20 mouse cellular contexts compared by ENCODE assay signal in the genomic region with DNA sequence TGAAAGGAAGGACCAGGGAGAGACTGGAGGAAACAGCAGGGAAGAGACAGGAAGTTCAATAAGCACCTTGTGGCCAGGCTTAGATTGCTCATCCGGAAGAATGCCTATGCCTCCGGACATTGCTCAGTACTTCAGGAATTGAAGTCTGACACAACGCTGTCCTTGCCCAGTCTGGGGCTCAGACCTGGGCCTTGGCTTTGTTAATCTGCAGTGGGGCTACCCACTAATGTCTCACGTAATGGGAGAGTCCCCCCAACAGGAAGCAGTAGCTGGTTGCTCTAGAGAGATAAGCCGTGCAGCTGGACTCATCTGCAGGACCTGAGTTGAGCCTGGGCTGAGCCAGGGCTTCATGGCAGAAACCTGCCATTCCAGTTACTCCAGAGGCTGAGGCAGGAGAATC. TPM values are rescaled to one million over a fixed set of nuclear protein-coding genes. Genes with fewer than 3 reads are reported as not detected.
A peak's percentile ranks its signal among the peaks of the same experiment; 100 is the strongest.
DNase-seq lines count a peak whose midpoint lies in the region; ATAC-seq and TF ChIP-seq lines count a peak whose summit lies in the region.
"Had no signal": no experiment of that assay in that cellular context is flagged by ENCODE, and none has a peak within 500 bp of the region (broad histone marks: within the 10 kb centered on the region; RNA-seq: fewer than 3 reads in every experiment).

No protein-coding gene starts in this region.

- TF ChIP-seq EP300 in heart, adult 2 months (IDR thresholded peaks at IDR 0.05; ENCODE audit: insufficient read depth, low read depth, low read length), result no peak

- no peak overlapping the region for H3K9ac ChIP-seq in heart, adult 2 months (ENCODE audit: low read depth, low read length)
- H3K9ac ChIP-seq in lung, embryonic 14.5 days, result no peak overlapping the region
- H3K9ac ChIP-seq in liver, embryonic 11.5 days (ENCODE audit: low read depth, low read length), result no peak overlapping the region
- H3K9ac ChIP-seq: embryonic facial prominence, embryonic 13.5 days; forebrain, embryonic 12.5 days; neural tube, embryonic 12.5 days had no signal

- no peaks in the 10 kb centered on the region for H3K4me1 ChIP-seq in heart, adult 2 months (ENCODE audit: control insufficient read depth, insufficient read depth, low read length)
- no peaks in the 10 kb centered on the region for H3K4me1 ChIP-seq in lung, embryonic 14.5 days (ENCODE audit: insufficient read depth)
- peaks cover 15% of the 10 kb centered on the region for H3K4me1 ChIP-seq in liver, embryonic 11.5 days (replicated peaks; ENCODE audit: control insufficient read depth, insufficient read depth, low read length)
- H3K4me1 ChIP-seq in forebrain, embryonic 10.5 days, result 0 out of 2 replicates have a peak, but pooled peaks cover 12% of the 10 kb centered on the region
- H3K4me1 ChIP-seq: embryonic facial prominence, embryonic 13.5 days; forebrain, embryonic 12.5 days; neural tube, embryonic 12.5 days had no signal

- no peak for TF ChIP-seq CTCF in heart, adult 2 months (IDR thresholded peaks at IDR 0.05)
- 0 out of 2 replicates have a peak, but pooled peaks have one; percentile 19 for TF ChIP-seq CTCF in lung, embryonic 14.5 days (IDR thresholded peaks at IDR 0.05; ENCODE audit: low read depth)

- H3K27me3 ChIP-seq in heart, adult 2 months (ENCODE audit: control insufficient read depth, insufficient read depth, low read length), result no peaks in the 10 kb centered on the region
- H3K27me3 ChIP-seq in lung, embryonic 14.5 days (ENCODE audit: insufficient read depth, low read length), result no peaks in the 10 kb centered on the region
- H3K27me3 ChIP-seq in liver, embryonic 11.5 days (replicated peaks; ENCODE audit: control insufficient read depth, insufficient read depth, low read length), result no peaks in the 10 kb centered on the region
- no peaks in the 10 kb centered on the region for H3K27me3 ChIP-seq in forebrain, embryonic 10.5 days (ENCODE audit: poor library complexity, severe bottlenecking)
- H3K27me3 ChIP-seq: embryonic facial prominence, embryonic 13.5 days; neural tube, embryonic 12.5 days had no signal

- no peaks in the 10 kb centered on the region for H3K36me3 ChIP-seq in heart, adult 2 months (ENCODE audit: control insufficient read depth, insufficient read depth, low read length)
- H3K36me3 ChIP-seq in lung, embryonic 14.5 days (ENCODE audit: insufficient read depth), result no peaks in the 10 kb centered on the region
- no peaks in the 10 kb centered on the region for H3K36me3 ChIP-seq in liver, embryonic 11.5 days (ENCODE audit: control insufficient read depth, insufficient read depth, low read length)
- no peaks in the 10 kb centered on the region for H3K36me3 ChIP-seq in forebrain, embryonic 10.5 days (replicated peaks)
- H3K36me3 ChIP-seq: embryonic facial prominence, embryonic 13.5 days; forebrain, embryonic 12.5 days; neural tube, embryonic 12.5 days had no signal

- no peaks in the 10 kb centered on the region for H3K9me3 ChIP-seq in lung, embryonic 14.5 days (ENCODE audit: low read depth, low read length)
- H3K9me3 ChIP-seq in liver, embryonic 11.5 days (ENCODE audit: control insufficient read depth, low read length), result peaks cover 3% of the 10 kb centered on the region; the same call in 1 of the 2 replicates
- H3K9me3 ChIP-seq in forebrain, embryonic 10.5 days, result peaks cover 11% of the 10 kb centered on the region

- peak; percentile 66; the same call in 1 of the 2 replicates for ATAC-seq in lung, embryonic 14.5 days (ENCODE audit: insufficient read depth)
- peak; percentile 75 for ATAC-seq in liver, embryonic 11.5 days (replicated peaks; ENCODE audit: low FRiP score)
- ATAC-seq in megakaryocyte-erythroid progenitor cell, adult 5-6 weeks (replicated peaks; ENCODE audit: low FRiP score, low TSS enrichment, poor library complexity, severe bottlenecking), result peak; percentile 85
- ATAC-seq: midbrain, embryonic 16.5 days had no signal

- no peak for TF ChIP-seq POLR2A in heart, adult 2 months (IDR thresholded peaks at IDR 0.05; ENCODE audit: insufficient read depth, low read depth, low read length)

- intact Hi-C loops in heart, adult 2 months (cut with DNase I), result no loop called here

- 35% methylated on average over 5 of the region's 5 CpGs for WGBS in heart, adult 2 months
- 55% methylated on average over 5 of the region's 5 CpGs for WGBS in lung, embryonic 14.5 days
- WGBS in liver, embryonic 11.5 days, result 27% methylated on average over 5 of the region's 5 CpGs
- 82% methylated on average over 5 of the region's 5 CpGs for WGBS in forebrain, embryonic 10.5 days

- H3K27ac ChIP-seq in heart, adult 2 months, result no peak overlapping the region
- H3K27ac ChIP-seq in lung, embryonic 14.5 days (ENCODE audit: low read depth), result no peak overlapping the region
- no peak overlapping the region for H3K27ac ChIP-seq in liver, embryonic 11.5 days (ENCODE audit: low read depth, low read length)
- no peak overlapping the region for H3K27ac ChIP-seq in forebrain, embryonic 10.5 days
- H3K27ac ChIP-seq: embryonic facial prominence, embryonic 13.5 days; forebrain, embryonic 12.5 days; neural tube, embryonic 12.5 days had no signal

- H3K4me2 ChIP-seq in lung, embryonic 14.5 days, result no peak overlapping the region
- H3K4me2 ChIP-seq in liver, embryonic 11.5 days, result peak overlapping the region; percentile 42; the same call in 1 of the 2 replicates
- H3K4me2 ChIP-seq: embryonic facial prominence, embryonic 13.5 days; forebrain, embryonic 12.5 days; neural tube, embryonic 12.5 days had no signal

- peak; percentile 77 for DNase-seq in heart, adult 11 months
- DNase-seq in heart, adult 2 months, result no peak
- peak; percentile 46 for DNase-seq in lung, embryonic 14.5 days
- DNase-seq in lung, postnatal 25 days (ENCODE audit: low spot score), result no peak
- DNase-seq in liver, embryonic 11.5 days (ENCODE audit: low spot score), result no peak
- DNase-seq in forebrain, embryonic 10.5 days (ENCODE audit: extremely low spot score, low spot score), result no peak
- DNase-seq in adrenal gland, postnatal 36 days, result no peak
- DNase-seq: adrenal gland, adult 8-10 months; cerebellum, postnatal 14 days; kidney, postnatal 36 days; lung, adult 2 months had no signal

- no peaks in the 10 kb centered on the region for H3K79me2 ChIP-seq in heart, adult 2 months (replicated peaks; ENCODE audit: control insufficient read depth, insufficient read depth, low read length)

- no peak overlapping the region for H3K4me3 ChIP-seq in heart, adult 2 months
- H3K4me3 ChIP-seq in lung, embryonic 14.5 days (ENCODE audit: low read depth, low read length), result no peak overlapping the region
- no peak overlapping the region for H3K4me3 ChIP-seq in liver, embryonic 11.5 days (ENCODE audit: low read depth, low read length)
- no peak overlapping the region for H3K4me3 ChIP-seq in forebrain, embryonic 10.5 days
- H3K4me3 ChIP-seq: embryonic facial prominence, embryonic 13.5 days; forebrain, embryonic 12.5 days; neural tube, embryonic 12.5 days had no signal

RNA-seq across cellular contexts. Expression of a gene that starts 31.7 kb away (rescaled TPM):
- not detected for total RNA-seq in heart, adult 2 months (2021)
- not detected in 2 replicates for polyA plus RNA-seq in heart, adult 2 months (2012; rRNA removed)
- not detected in 2 replicates for polyA plus RNA-seq in lung, embryonic 14.5 days (2014; fragmentation: Nextera tagmentation; extraction: Ambion mirVana)
- not detected in 2 replicates for polyA plus RNA-seq in liver, embryonic 11.5 days (2014; fragmentation: Nextera tagmentation; extraction: Ambion mirVana)
- total RNA-seq in megakaryocyte-erythroid progenitor cell, adult 5-6 weeks (2014; fragmentation: Nextera tagmentation), result not detected in 2 replicates
- 0.11 and 0.42 TPM in 2 replicates for total RNA-seq in megakaryocyte-erythroid progenitor cell, adult 5-6 weeks (2017)
- not detected in 2 replicates for polyA plus RNA-seq in forebrain, embryonic 10.5 days (2016; fragmentation: Nextera tagmentation; extraction: Ambion mirVana)
- total RNA-seq in adrenal gland, postnatal 36 days (2021), result not detected
- total RNA-seq: adrenal gland, adult 8-10 months; layer of hippocampus, postnatal 25 days; left cerebral cortex, postnatal 36 days had no signal
- polyA plus RNA-seq: embryonic facial prominence, embryonic 13.5 days; forebrain, embryonic 12.5 days; intestine, embryonic 14.5 days; lung, adult 2 months; midbrain, embryonic 16.5 days; neural tube, embryonic 12.5 days; stomach, embryonic 14.5 days had no signal

RNA-seq across cellular contexts. Expression of a gene that starts 35.3 kb away (rescaled TPM):
- total RNA-seq in heart, adult 2 months (2021), result under 1 TPM in 1 of 2 experiments, not detected in 1; 0.60 TPM
- polyA plus RNA-seq in heart, adult 2 months (2012; rRNA removed), result 1.3 and 1.8 TPM in 2 replicates
- polyA plus RNA-seq in lung, embryonic 14.5 days (2014; fragmentation: Nextera tagmentation; extraction: Ambion mirVana), result 14.2 and 15.0 TPM in 2 replicates
- 5.7 and 6.0 TPM in 2 replicates for polyA plus RNA-seq in liver, embryonic 11.5 days (2014; fragmentation: Nextera tagmentation; extraction: Ambion mirVana)
- not detected in 2 replicates for total RNA-seq in megakaryocyte-erythroid progenitor cell, adult 5-6 weeks (2014; fragmentation: Nextera tagmentation)
- total RNA-seq in megakaryocyte-erythroid progenitor cell, adult 5-6 weeks (2017), result 0.34 TPM in 1 of 2 replicates, not detected in the other
- 8.0 and 9.7 TPM in 2 replicates for polyA plus RNA-seq in forebrain, embryonic 10.5 days (2016; fragmentation: Nextera tagmentation; extraction: Ambion mirVana)
- total RNA-seq in adrenal gland, postnatal 36 days (2021), result 1 to 10 TPM; 1.4 to 9.6 TPM

Comparison
In these comparisons a context has a peak if more than half of its experiments do, and no peak if none do; other contexts are left out.
1. DNase-seq: peak in heart, adult 11 months (single experiment) and lung, embryonic 14.5 days (single experiment); none in heart, adult 2 months (0 of 2), lung, postnatal 25 days (single experiment), liver, embryonic 11.5 days (single experiment), forebrain, embryonic 10.5 days (single experiment) and adrenal gland, postnatal 36 days (0 of 2).
2. Peak in every context shown above with its lines, with median percentiles within 50 percentile points of each other: ATAC-seq.